Mouse (Mus musculus) cerebellum, adult 2 months (tissue): Measurements from ENCODE around the gene Wdr62. TPM values are rescaled to one million over a fixed set of nuclear protein-coding genes. Genes with fewer than 3 reads are reported as not detected.
A peak's percentile ranks its signal among the peaks of the same experiment; 100 is the strongest.

ENCODE experiments used
- DNase-seq, 2 experiments: peaks; one replicate each; pipeline ENCODE4 v3.0.0; 2021
- H3K27ac ChIP-seq: fragments of 200-500 bp; 2 replicates; pipeline ENCODE4 v1.5.1; 2012; ENCODE audit warnings: low read length, control low read depth, inconsistent platforms; ENCODE audit not compliant: insufficient read depth
- H3K27me3 ChIP-seq: fragments of 200-500 bp; 2 replicates; pipeline ENCODE4 v1.6.1; 2012; ENCODE audit warnings: inconsistent platforms, mild to moderate bottlenecking, low read length, moderate library complexity; ENCODE audit not compliant: control insufficient read depth, insufficient read depth
- H3K4me1 ChIP-seq: fragments of 200-500 bp; 2 replicates; pipeline ENCODE4 v1.6.1; 2011; ENCODE audit warnings: low read length; ENCODE audit not compliant: control insufficient read depth, insufficient read depth
- H3K4me3 ChIP-seq: fragments of 200-500 bp; replicated peaks from 2 replicates; pipeline ENCODE3; 2011; ENCODE audit warnings: mild to moderate bottlenecking, low read depth, low read length, control low read depth; ENCODE audit not compliant: insufficient read depth
- CTCF ChIP-seq: fragments of 200-500 bp; IDR thresholded peaks from 2 replicates; pipeline ENCODE4 v1.5.1; 2011; ENCODE audit warnings: low read depth, mild to moderate bottlenecking, control low read depth, low read length, moderate library complexity, borderline replicate concordance; ENCODE audit not compliant: insufficient read depth
- POLR2A ChIP-seq: fragments of 200-500 bp; IDR thresholded peaks from 2 replicates; pipeline ENCODE4 v1.6.1; 2011; ENCODE audit warnings: low read length, control low read depth, borderline replicate concordance; ENCODE audit not compliant: insufficient read depth
- WGBS: fragments of 180-500 bp; shearing (Covaris S2); methylation state at CpG from one replicate; pipeline ENCODE4 v1.1.7; 2018; 5-methylcytosine and 5-hydroxymethylcytosine counted together
- polyA plus RNA-seq: library from polyadenylated mRNA; depleted of rRNA; stranded (reverse); fragments of >200 nt; gene quantifications from 2 replicates; pipeline ENCODE4 v1.2.3, GENCODE M21; 2012; rRNA removed

The Wdr62 gene
- polyA plus RNA-seq, result 3.8 and 4.6 TPM in 2 replicates

GRCm38 (mm10) chr7:30279951-30280669 is at the start of gene Wdr62, which contains the start of gene Thap8:
Gene Wdr62, minus strand, starts transcription at chr7:30280419.
Gene Thap8, plus strand, starts transcription at chr7:30280094.
- peak within 1 kb of the TSS; percentile 79 for H3K4me3 ChIP-seq
- WGBS, result under 1% methylated on average over 49 of the region's 49 CpGs
- DNase-seq, result peak; percentile 90 to 92
- no peaks in the 10 kb centered on the region for H3K27me3 ChIP-seq
- no peaks in the 10 kb centered on the region for H3K4me1 ChIP-seq
- peak within 1 kb of the TSS; percentile 85 for H3K27ac ChIP-seq
- TF ChIP-seq POLR2A, result no peak
- no peak for TF ChIP-seq CTCF

DNA sequence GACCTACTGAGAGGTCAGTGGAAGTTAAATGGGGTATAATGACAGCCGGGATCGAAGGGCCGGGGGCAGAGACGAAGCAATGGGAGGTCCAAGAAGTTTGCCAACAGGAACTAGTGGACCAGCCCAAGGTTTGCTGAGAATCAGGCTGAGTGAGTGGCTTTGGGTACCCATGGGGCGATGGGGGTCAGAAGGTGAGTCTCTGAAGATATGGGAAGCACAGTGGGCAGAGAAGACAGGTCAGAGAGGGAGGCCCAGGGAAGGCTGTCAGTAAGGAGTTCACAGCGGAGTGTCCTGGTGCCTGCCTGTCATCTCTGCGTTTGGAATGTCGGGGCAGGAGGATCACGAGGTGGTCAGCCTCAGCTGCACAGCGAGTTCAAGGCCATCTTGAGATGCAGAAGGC is 48.2 kb upstream of the Wdr62 start:
- no peak overlapping the region for H3K4me3 ChIP-seq
- no peak for DNase-seq
- H3K4me1 ChIP-seq, result peaks cover 9% of the 10 kb centered on the region
- 64% methylated on average over 10 of the region's 10 CpGs for WGBS
- no peaks in the 10 kb centered on the region for H3K27me3 ChIP-seq
- no peak overlapping the region for H3K27ac ChIP-seq
- TF ChIP-seq CTCF (no peak), POLR2A (no peak)

DNA sequence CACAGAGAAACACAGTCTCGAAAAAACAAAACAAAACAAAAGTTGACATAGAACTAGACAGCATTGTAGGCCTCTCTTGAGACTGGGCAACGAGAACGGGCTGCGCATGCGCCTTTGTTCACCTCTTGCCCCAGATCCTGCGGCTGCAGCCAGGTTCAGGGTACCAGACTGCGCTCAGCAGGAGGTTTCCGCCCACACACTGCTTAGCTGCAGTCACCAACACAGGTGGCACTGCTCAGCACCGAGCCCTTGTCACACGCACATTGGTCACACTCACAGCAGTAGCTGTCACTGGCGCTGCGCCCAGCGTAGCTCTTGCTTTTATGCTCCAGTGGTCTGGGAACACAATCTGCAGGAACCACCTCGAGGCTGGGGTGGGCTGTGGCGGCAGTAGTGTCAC is 46.9 kb upstream of the Wdr62 start:
- WGBS, result 6% methylated on average over 15 of the region's 15 CpGs
- Histone ChIP-seq H3K4me1 (peaks cover 7% of the 10 kb centered on the region; the same call in 1 of the 2 replicates), H3K27me3 (no peaks in the 10 kb centered on the region), H3K4me3 (no peak overlapping the region), H3K27ac (peak overlapping the region; percentile 39)
- peak; percentile 97 to 98 for DNase-seq
- TF ChIP-seq POLR2A (0 out of 2 replicates have a peak, but pooled peaks have one; percentile 13), CTCF (no peak)

DNA sequence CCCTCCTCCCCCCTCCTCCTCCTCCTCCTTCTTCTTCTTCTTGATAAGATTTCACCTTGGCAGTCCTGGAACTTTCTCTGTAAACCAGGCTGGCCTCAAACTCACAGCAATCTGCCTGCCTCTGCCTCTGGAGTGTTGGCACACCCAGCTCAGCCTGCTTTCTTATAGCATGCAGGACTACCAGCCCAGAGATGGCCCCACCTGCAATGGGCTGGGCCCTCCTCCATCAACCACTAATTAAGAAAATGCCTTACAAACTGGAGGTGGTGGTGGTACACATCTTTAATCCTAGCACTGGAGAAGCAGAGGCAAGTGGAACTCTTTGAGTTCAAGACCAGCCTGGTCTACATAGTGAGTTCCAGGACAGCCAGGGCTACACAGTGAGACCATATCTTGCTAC is 46.2 kb upstream of the Wdr62 start:
- H3K27ac ChIP-seq, result peak overlapping the region; percentile 39
- no peaks in the 10 kb centered on the region for H3K27me3 ChIP-seq
- no peak for DNase-seq
- no peak overlapping the region for H3K4me3 ChIP-seq
- TF ChIP-seq CTCF (no peak), POLR2A (no peak)
- H3K4me1 ChIP-seq, result peaks cover 7% of the 10 kb centered on the region; the same call in 1 of the 2 replicates

- Histone ChIP-seq H3K4me1 (peaks cover 7% of the 10 kb centered on the region; the same call in 1 of the 2 replicates), H3K4me3 (no peak overlapping the region), H3K27ac (no peak overlapping the region), H3K27me3 (no peaks in the 10 kb centered on the region)
- 64% methylated on average over 2 of the region's 2 CpGs for WGBS
- TF ChIP-seq POLR2A (no peak), CTCF (peak; percentile 46; the same call in 1 of the 2 replicates)
- DNase-seq, result peak in 1 of 2 experiments; percentile 61
Measured at GRCm38 (mm10) chr7:30325364-30325763, 45.1 kb upstream of the Wdr62 start.

- TF ChIP-seq POLR2A, result no peak
- TF ChIP-seq CTCF, result no peak
- 48% methylated on average over 5 of the region's 5 CpGs for WGBS
- DNase-seq, result peak in 1 of 2 experiments; percentile 29
Measured at GRCm38 (mm10) chr7:30324300-30324944, 44.2 kb upstream of the Wdr62 start.

DNA sequence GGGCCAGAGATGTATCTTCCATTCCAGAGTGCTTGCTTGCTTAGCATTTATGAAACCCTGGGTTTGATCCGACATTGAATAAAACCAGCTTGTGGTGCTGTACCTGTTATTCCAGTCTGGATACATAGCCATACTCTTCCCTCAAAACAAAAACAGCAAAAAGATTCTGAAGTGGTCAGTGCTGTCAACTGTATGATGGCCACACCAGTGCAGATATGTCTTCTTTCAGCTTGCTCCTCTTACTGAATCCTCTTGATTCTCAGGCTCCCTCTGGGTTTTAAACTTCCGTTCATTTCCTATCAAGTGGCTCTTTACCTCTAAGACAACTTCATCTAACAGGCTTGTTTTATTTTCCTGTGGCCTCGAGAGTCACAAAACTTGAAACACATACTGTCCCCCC is 43.6 kb upstream of the Wdr62 start, which contains the start of gene Sdhaf1:
Gene Sdhaf1 (minus strand): TSS at position 101 of the 400 bp plus-strand sequence.
- Histone ChIP-seq H3K27ac (peak within 1 kb of the TSS; percentile 17; the same call in 1 of the 2 replicates), H3K27me3 (no peaks in the 10 kb centered on the region), H3K4me3 (no peak within 1 kb of the TSS), H3K4me1 (peaks cover 13% of the 10 kb centered on the region)
- 73% methylated on average over 3 of the region's 3 CpGs for WGBS
- no peak for DNase-seq
- TF ChIP-seq CTCF (no peak), POLR2A (no peak)

More at GRCm38 (mm10) chr7:30324300-30324944, 44.2 kb upstream of the Wdr62 start:
- H3K27me3 ChIP-seq, result no peaks in the 10 kb centered on the region
- H3K4me1 ChIP-seq, result peaks cover 8% of the 10 kb centered on the region; the same call in 1 of the 2 replicates
- H3K27ac ChIP-seq, result peak overlapping the region; percentile 17; the same call in 1 of the 2 replicates
- no peak overlapping the region for H3K4me3 ChIP-seq
